Mouse (Mus musculus): ENCODE data around the gene Ptpru.

The Ptpru gene

GRCm38 (mm10) chr4:131843290-131843743 lies 5.2 kb upstream of the Ptpru start, which contains the start of gene Mecr:
Gene Mecr (plus strand): TSS chr4:131843470.
- in situ Hi-C loops (cut with MboI; ENCODE audit: low pct_unique_long_range_greater_than_20kb in 1 of 2, low sequenced_read_pairs in 2 of 2, unreplicated experiment in 1 of 2) = no loop called here

- in situ Hi-C loops (cut with MboI; ENCODE audit: low pct_unique_long_range_greater_than_20kb in 1 of 2, low sequenced_read_pairs in 2 of 2, unreplicated experiment in 1 of 2) = loop anchor here (5.0 to 10.0 kb wide), 2 partner anchors 110 to 872 kb away; no protein-coding TSS in a partner anchor
These were observed 1.1 kb downstream of the Ptpru start for GRCm38 (mm10) chr4:131836891-131837491.

- in situ Hi-C loops (cut with MboI; ENCODE audit: low pct_unique_long_range_greater_than_20kb in 1 of 2, low sequenced_read_pairs in 2 of 2, unreplicated experiment in 1 of 2) = loop anchor here (5.0 to 10.0 kb wide), 2 partner anchors 109 to 872 kb away; no protein-coding TSS in a partner anchor
These were observed 1.7 kb downstream of the Ptpru start for GRCm38 (mm10) chr4:131836351-131836881.

GRCm38 (mm10) chr4:131833971-131834609 lies 4.0 kb downstream of the Ptpru start:
- in situ Hi-C loops (cut with MboI; ENCODE audit: low pct_unique_long_range_greater_than_20kb in 1 of 2, low sequenced_read_pairs in 2 of 2, unreplicated experiment in 1 of 2) = loop anchor here in 1 of 2 experiments (10.0 kb wide), 1 partner anchor 869 kb away; no protein-coding TSS in a partner anchor

- in situ Hi-C loops (cut with MboI; ENCODE audit: low pct_unique_long_range_greater_than_20kb in 1 of 2, low sequenced_read_pairs in 2 of 2, unreplicated experiment in 1 of 2) = loop anchor here in 1 of 2 experiments (10.0 kb wide), 1 partner anchor 868 kb away; no protein-coding TSS in a partner anchor
These were observed 5.2 kb downstream of the Ptpru start for GRCm38 (mm10) chr4:131832759-131833407.

- in situ Hi-C loops (cut with MboI; ENCODE audit: low pct_unique_long_range_greater_than_20kb in 1 of 2, low sequenced_read_pairs in 2 of 2, unreplicated experiment in 1 of 2) = loop anchor here in 1 of 2 experiments (10.0 kb wide), 1 partner anchor 867 kb away; no protein-coding TSS in a partner anchor
These were observed 6.5 kb downstream of the Ptpru start for GRCm38 (mm10) chr4:131831546-131832045.

GRCm38 (mm10) chr4:131829123-131829522 lies 9.0 kb downstream of the Ptpru start:
- in situ Hi-C loops (cut with MboI; ENCODE audit: low pct_unique_long_range_greater_than_20kb in 1 of 2, low sequenced_read_pairs in 2 of 2, unreplicated experiment in 1 of 2) = no loop called here

- in situ Hi-C loops (cut with MboI; ENCODE audit: low pct_unique_long_range_greater_than_20kb in 1 of 2, low sequenced_read_pairs in 2 of 2, unreplicated experiment in 1 of 2) = no loop called here
These were observed 11.2 kb downstream of the Ptpru start for GRCm38 (mm10) chr4:131826905-131827304.

GRCm38 (mm10) chr4:131825830-131826229 lies 12.3 kb downstream of the Ptpru start:
- in situ Hi-C loops (cut with MboI; ENCODE audit: low pct_unique_long_range_greater_than_20kb in 1 of 2, low sequenced_read_pairs in 2 of 2, unreplicated experiment in 1 of 2) = no loop called here

GRCm38 (mm10) chr4:131824939-131825338 lies 13.1 kb downstream of the Ptpru start:
- in situ Hi-C loops (cut with MboI; ENCODE audit: low pct_unique_long_range_greater_than_20kb in 1 of 2, low sequenced_read_pairs in 2 of 2, unreplicated experiment in 1 of 2) = loop anchor here in 1 of 2 experiments (5.0 kb wide), 1 partner anchor 38 kb away; no protein-coding TSS in a partner anchor

GRCm38 (mm10) chr4:131822583-131822982 lies 15.5 kb downstream of the Ptpru start:
- in situ Hi-C loops (cut with MboI; ENCODE audit: low pct_unique_long_range_greater_than_20kb in 1 of 2, low sequenced_read_pairs in 2 of 2, unreplicated experiment in 1 of 2) = loop anchor here in 1 of 2 experiments (5.0 kb wide), 1 partner anchor 35 kb away; no protein-coding TSS in a partner anchor

GRCm38 (mm10) chr4:131821161-131821731 lies 16.8 kb downstream of the Ptpru start:
- in situ Hi-C loops (cut with MboI; ENCODE audit: low pct_unique_long_range_greater_than_20kb in 1 of 2, low sequenced_read_pairs in 2 of 2, unreplicated experiment in 1 of 2) = loop anchor here in 1 of 2 experiments (5.0 kb wide), 1 partner anchor 34 kb away; no protein-coding TSS in a partner anchor

GRCm38 (mm10) chr4:131818926-131819325 lies 19.2 kb downstream of the Ptpru start:
- in situ Hi-C loops (cut with MboI; ENCODE audit: low pct_unique_long_range_greater_than_20kb in 1 of 2, low sequenced_read_pairs in 2 of 2, unreplicated experiment in 1 of 2) = no loop called here

GRCm38 (mm10) chr4:131815774-131816173 lies 22.3 kb downstream of the Ptpru start:
- in situ Hi-C loops (cut with MboI; ENCODE audit: low pct_unique_long_range_greater_than_20kb in 1 of 2, low sequenced_read_pairs in 2 of 2, unreplicated experiment in 1 of 2) = no loop called here

- in situ Hi-C loops (cut with MboI; ENCODE audit: low pct_unique_long_range_greater_than_20kb in 1 of 2, low sequenced_read_pairs in 2 of 2, unreplicated experiment in 1 of 2) = no loop called here
These were observed 23.2 kb downstream of the Ptpru start for GRCm38 (mm10) chr4:131814869-131815268.

- in situ Hi-C loops (cut with MboI; ENCODE audit: low pct_unique_long_range_greater_than_20kb in 1 of 2, low sequenced_read_pairs in 2 of 2, unreplicated experiment in 1 of 2) = no loop called here
These were observed 24.3 kb downstream of the Ptpru start for GRCm38 (mm10) chr4:131813798-131814197.

GRCm38 (mm10) chr4:131812458-131812857 lies 25.6 kb downstream of the Ptpru start:
- in situ Hi-C loops (cut with MboI; ENCODE audit: low pct_unique_long_range_greater_than_20kb in 1 of 2, low sequenced_read_pairs in 2 of 2, unreplicated experiment in 1 of 2) = no loop called here

- in situ Hi-C loops (cut with MboI; ENCODE audit: low pct_unique_long_range_greater_than_20kb in 1 of 2, low sequenced_read_pairs in 2 of 2, unreplicated experiment in 1 of 2) = no loop called here
These were observed 32.8 kb downstream of the Ptpru start for GRCm38 (mm10) chr4:131805255-131805654.
